Mouse (Mus musculus): Measurements from ENCODE around the gene Cphx1. TPM values are rescaled to one million over a fixed set of nuclear protein-coding genes. Genes with fewer than 3 reads are reported as not detected.
"Not testable (repeated sequence)": the region's sequence is repeated elsewhere in the genome, so short reads cannot be mapped to it uniquely, and the experiment has no call there.

Gene Cphx1
- polyA plus RNA-seq (2014; fragmentation: Nextera tagmentation; extraction: Ambion mirVana), result not detected in 2 replicates

- ATAC-seq (ENCODE audit: insufficient number of reproducible peaks, low FRiP score, low TSS enrichment, low read depth); H3K36me3 ChIP-seq (ENCODE audit: control insufficient read depth, insufficient read depth, low read length); H3K27ac ChIP-seq (replicated peaks; ENCODE audit: low read depth, low read length); H3K4me2 ChIP-seq (ENCODE audit: low read depth, severe bottlenecking); H3K9me3 ChIP-seq (ENCODE audit: control insufficient read depth, low read length); DNase-seq (ENCODE audit: low spot score); H3K4me3 ChIP-seq (ENCODE audit: low read depth, low read length); H3K27me3 ChIP-seq (ENCODE audit: control insufficient read depth, insufficient read depth, low read length); H3K4me1 ChIP-seq (ENCODE audit: control insufficient read depth, insufficient read depth, low read length); H3K9ac ChIP-seq (ENCODE audit: low read length): not testable (repeated sequence)
- no CpG with 5 or more reads among the region's 8 CpGs for WGBS
These were observed at the start of gene Cphx1 for GRCm38 (mm10) chr14:25938004-25938403. Gene Cphx1, plus strand, starts transcription at chr14:25938304.

DNA sequence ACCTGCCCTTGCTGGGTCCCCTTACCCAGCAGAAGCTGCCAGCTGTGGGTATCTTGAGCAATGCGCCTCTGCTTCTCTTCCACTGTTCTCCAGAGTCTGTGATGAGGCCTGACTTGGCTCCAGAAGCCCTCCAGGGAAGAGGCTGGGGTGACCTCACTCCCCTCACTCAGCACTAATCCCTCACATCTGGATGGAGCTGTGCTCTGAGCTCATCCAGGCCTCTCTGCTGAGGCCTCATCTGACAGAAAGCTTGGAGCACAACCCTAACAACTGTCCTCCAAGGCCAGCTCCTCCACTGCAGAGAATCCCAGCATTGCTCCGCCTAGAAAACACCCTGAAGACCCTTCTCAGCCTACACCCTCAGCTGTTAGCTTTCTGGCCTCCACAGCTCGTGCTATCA lies 43.5 kb upstream of the Cphx1 start:
- not testable (repeated sequence) for H3K9ac ChIP-seq (ENCODE audit: low read length); H3K4me2 ChIP-seq (ENCODE audit: low read depth, severe bottlenecking); H3K4me1 ChIP-seq (ENCODE audit: control insufficient read depth, insufficient read depth, low read length); H3K27me3 ChIP-seq (ENCODE audit: control insufficient read depth, insufficient read depth, low read length); H3K36me3 ChIP-seq (ENCODE audit: control insufficient read depth, insufficient read depth, low read length); ATAC-seq (ENCODE audit: insufficient number of reproducible peaks, low FRiP score, low TSS enrichment, low read depth); H3K4me3 ChIP-seq (ENCODE audit: low read depth, low read length); DNase-seq (ENCODE audit: low spot score); H3K27ac ChIP-seq (replicated peaks; ENCODE audit: low read depth, low read length); H3K9me3 ChIP-seq (ENCODE audit: control insufficient read depth, low read length)
- no CpG with 5 or more reads among the region's 3 CpGs for WGBS

DNA sequence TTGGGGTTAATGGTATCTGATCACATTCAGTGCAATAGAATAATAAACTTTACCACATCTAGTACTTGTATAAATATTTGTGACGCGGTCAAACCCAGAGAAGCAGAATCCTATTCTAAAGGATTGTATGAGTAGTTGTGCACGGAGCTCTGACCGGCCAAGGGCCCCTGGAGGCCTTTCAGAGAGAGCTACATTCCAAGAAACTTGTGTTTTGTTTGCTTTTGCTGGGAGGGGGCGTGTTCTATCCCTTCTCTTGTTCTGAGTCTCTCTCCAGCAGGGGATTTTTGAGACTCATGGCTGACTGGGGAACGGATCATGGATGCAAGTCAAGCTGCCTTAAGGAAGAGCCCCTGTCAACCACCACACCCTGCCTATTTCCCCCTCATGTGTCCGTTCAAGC lies 42.4 kb upstream of the Cphx1 start:
- not testable (repeated sequence) for H3K9ac ChIP-seq (ENCODE audit: low read length); H3K36me3 ChIP-seq (ENCODE audit: control insufficient read depth, insufficient read depth, low read length); H3K4me2 ChIP-seq (ENCODE audit: low read depth, severe bottlenecking); ATAC-seq (ENCODE audit: insufficient number of reproducible peaks, low FRiP score, low TSS enrichment, low read depth); H3K9me3 ChIP-seq (ENCODE audit: control insufficient read depth, low read length); H3K4me1 ChIP-seq (ENCODE audit: control insufficient read depth, insufficient read depth, low read length); H3K27ac ChIP-seq (replicated peaks; ENCODE audit: low read depth, low read length); H3K27me3 ChIP-seq (ENCODE audit: control insufficient read depth, insufficient read depth, low read length); H3K4me3 ChIP-seq (ENCODE audit: low read depth, low read length); DNase-seq (ENCODE audit: low spot score)
- WGBS, result no CpG with 5 or more reads among the region's 7 CpGs

- not testable (repeated sequence) for H3K4me1 ChIP-seq (ENCODE audit: control insufficient read depth, insufficient read depth, low read length); H3K9me3 ChIP-seq (ENCODE audit: control insufficient read depth, low read length); DNase-seq (ENCODE audit: low spot score); ATAC-seq (ENCODE audit: insufficient number of reproducible peaks, low FRiP score, low TSS enrichment, low read depth); H3K27me3 ChIP-seq (ENCODE audit: control insufficient read depth, insufficient read depth, low read length); H3K4me3 ChIP-seq (ENCODE audit: low read depth, low read length); H3K9ac ChIP-seq (ENCODE audit: low read length); H3K4me2 ChIP-seq (ENCODE audit: low read depth, severe bottlenecking); H3K36me3 ChIP-seq (ENCODE audit: control insufficient read depth, insufficient read depth, low read length); H3K27ac ChIP-seq (replicated peaks; ENCODE audit: low read depth, low read length)
- WGBS, result no CpG with 5 or more reads among the region's 10 CpGs
These were observed 35.1 kb upstream of the Cphx1 start, which contains the start of gene Plac9a for GRCm38 (mm10) chr14:25903000-25903399. Gene Plac9a, minus strand, starts transcription at chr14:25903100.

GRCm38 (mm10) chr14:25905243-25905642 lies 32.9 kb upstream of the Cphx1 start:
- not testable (repeated sequence) for H3K4me1 ChIP-seq (ENCODE audit: control insufficient read depth, insufficient read depth, low read length); ATAC-seq (ENCODE audit: insufficient number of reproducible peaks, low FRiP score, low TSS enrichment, low read depth); H3K27ac ChIP-seq (replicated peaks; ENCODE audit: low read depth, low read length); H3K36me3 ChIP-seq (ENCODE audit: control insufficient read depth, insufficient read depth, low read length); DNase-seq (ENCODE audit: low spot score); H3K4me3 ChIP-seq (ENCODE audit: low read depth, low read length); H3K9ac ChIP-seq (ENCODE audit: low read length); H3K4me2 ChIP-seq (ENCODE audit: low read depth, severe bottlenecking); H3K9me3 ChIP-seq (ENCODE audit: control insufficient read depth, low read length); H3K27me3 ChIP-seq (ENCODE audit: control insufficient read depth, insufficient read depth, low read length)
- whole genome bisulfite sequencing, result no CpG with 5 or more reads among the region's 5 CpGs

- H3K4me1 ChIP-seq (ENCODE audit: control insufficient read depth, insufficient read depth, low read length); H3K4me3 ChIP-seq (ENCODE audit: low read depth, low read length); H3K27me3 ChIP-seq (ENCODE audit: control insufficient read depth, insufficient read depth, low read length); H3K9me3 ChIP-seq (ENCODE audit: control insufficient read depth, low read length); H3K4me2 ChIP-seq (ENCODE audit: low read depth, severe bottlenecking); H3K36me3 ChIP-seq (ENCODE audit: control insufficient read depth, insufficient read depth, low read length); DNase-seq (ENCODE audit: low spot score); H3K9ac ChIP-seq (ENCODE audit: low read length); ATAC-seq (ENCODE audit: insufficient number of reproducible peaks, low FRiP score, low TSS enrichment, low read depth); H3K27ac ChIP-seq (replicated peaks; ENCODE audit: low read depth, low read length): not testable (repeated sequence)
- no CpG with 5 or more reads among the region's 9 CpGs for WGBS
These were observed 30.8 kb upstream of the Cphx1 start for GRCm38 (mm10) chr14:25907272-25907671.

DNA sequence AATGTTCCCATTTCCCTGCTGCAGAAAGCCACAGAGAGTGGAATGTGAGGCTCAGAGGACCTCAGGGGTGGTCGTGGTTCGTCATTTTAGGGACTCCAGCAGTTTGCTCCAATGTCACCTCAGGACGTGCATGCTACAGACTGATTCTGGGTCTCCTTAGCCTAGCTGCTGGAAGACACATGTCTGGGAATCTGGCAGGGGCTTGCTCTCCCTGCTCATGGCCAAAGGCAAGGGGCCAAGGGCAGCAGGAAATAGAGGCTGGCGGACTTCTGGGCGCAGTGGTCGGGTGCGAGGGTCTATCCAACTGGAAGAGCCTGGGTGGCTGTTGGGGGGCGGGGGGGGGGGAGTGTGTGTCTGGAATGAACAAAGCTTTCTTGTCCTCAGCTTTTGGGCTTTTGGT lies 29.1 kb upstream of the Cphx1 start:
- H3K27ac ChIP-seq (replicated peaks; ENCODE audit: low read depth, low read length); H3K36me3 ChIP-seq (ENCODE audit: control insufficient read depth, insufficient read depth, low read length); H3K4me3 ChIP-seq (ENCODE audit: low read depth, low read length); H3K4me1 ChIP-seq (ENCODE audit: control insufficient read depth, insufficient read depth, low read length); H3K9ac ChIP-seq (ENCODE audit: low read length); H3K9me3 ChIP-seq (ENCODE audit: control insufficient read depth, low read length); H3K27me3 ChIP-seq (ENCODE audit: control insufficient read depth, insufficient read depth, low read length); ATAC-seq (ENCODE audit: insufficient number of reproducible peaks, low FRiP score, low TSS enrichment, low read depth); DNase-seq (ENCODE audit: low spot score); H3K4me2 ChIP-seq (ENCODE audit: low read depth, severe bottlenecking): not testable (repeated sequence)
- no CpG with 5 or more reads among the region's 8 CpGs for WGBS

DNA sequence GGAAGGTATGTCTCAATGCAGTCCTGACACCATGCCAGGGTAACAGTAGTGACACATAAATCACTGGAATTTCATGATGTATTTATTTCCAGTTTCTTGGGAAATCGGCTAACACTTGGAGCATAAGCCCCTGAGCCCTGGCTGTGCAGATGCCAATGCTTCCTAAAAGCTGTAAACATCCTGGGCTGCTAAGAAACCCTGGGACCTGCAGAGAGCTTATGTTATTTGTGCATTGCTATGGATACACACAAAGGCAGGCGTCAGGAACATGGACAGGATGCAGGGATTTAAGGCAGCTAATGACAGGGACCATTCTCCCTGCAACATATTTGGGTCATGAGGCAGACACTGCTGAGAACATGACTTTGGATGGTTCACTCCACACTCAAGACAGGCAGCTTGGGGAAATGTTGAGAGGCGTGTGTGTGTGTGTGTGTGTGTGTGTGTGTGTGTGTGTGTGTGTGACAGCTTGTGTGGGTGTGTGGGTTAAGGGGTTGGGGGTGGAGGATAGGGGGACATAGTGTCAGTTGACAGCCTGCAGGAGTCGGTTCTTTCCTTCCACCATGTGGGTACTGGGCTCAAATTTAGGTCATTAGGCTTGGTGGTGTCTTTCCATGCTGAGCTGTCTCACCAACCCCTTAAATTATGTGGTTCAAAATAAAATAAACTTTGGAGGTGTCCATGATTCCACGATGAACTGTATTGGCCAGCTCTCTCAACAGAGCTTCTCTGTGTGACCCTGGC lies 19.5 kb upstream of the Cphx1 start:
- H3K9me3 ChIP-seq (ENCODE audit: control insufficient read depth, low read length); H3K4me3 ChIP-seq (ENCODE audit: low read depth, low read length); DNase-seq (ENCODE audit: low spot score); H3K4me2 ChIP-seq (ENCODE audit: low read depth, severe bottlenecking); H3K9ac ChIP-seq (ENCODE audit: low read length); H3K27ac ChIP-seq (replicated peaks; ENCODE audit: low read depth, low read length); H3K36me3 ChIP-seq (ENCODE audit: control insufficient read depth, insufficient read depth, low read length); ATAC-seq (ENCODE audit: insufficient number of reproducible peaks, low FRiP score, low TSS enrichment, low read depth); H3K4me1 ChIP-seq (ENCODE audit: control insufficient read depth, insufficient read depth, low read length); H3K27me3 ChIP-seq (ENCODE audit: control insufficient read depth, insufficient read depth, low read length): not testable (repeated sequence)
- no CpG with 5 or more reads among the region's 5 CpGs for WGBS
